8 mouse cellular contexts compared by ENCODE assay signal in genomic region chr7:3288976-3289970, GRCm38 (mm10). TPM values are rescaled to one million over a fixed set of nuclear protein-coding genes. Genes with fewer than 3 reads are reported as not detected.
DNase-seq lines count a peak whose midpoint lies in the region; ATAC-seq and TF ChIP-seq lines count a peak whose summit lies in the region.

TSS of gene Myadm (plus strand) at chr7:3289080.
TSS of gene Prkcg (plus strand) at chr7:3289179.

- 0 out of 2 replicates have a peak, but pooled peaks have one; percentile 31 for ATAC-seq in heart, embryonic 15.5 days (replicated peaks; ENCODE audit: insufficient number of reproducible peaks, insufficient read depth, low FRiP score, low read depth)
- ATAC-seq in liver, embryonic 15.5 days (ENCODE audit: insufficient read depth), result peak; percentile 42
- peak; percentile 17 for ATAC-seq in neural tube, embryonic 11.5 days (ENCODE audit: insufficient read depth, low FRiP score, low TSS enrichment)

- peaks cover 40% of the 10 kb centered on the region for H3K4me1 ChIP-seq in bone marrow macrophage, adult 2 months (ENCODE audit: control insufficient read depth, insufficient read depth, low read length)
- H3K4me1 ChIP-seq in heart, embryonic 15.5 days (replicated peaks), result peaks cover 28% of the 10 kb centered on the region
- peaks cover 33% of the 10 kb centered on the region for H3K4me1 ChIP-seq in liver, embryonic 15.5 days (replicated peaks)
- 0 out of 2 replicates have a peak, but pooled peaks cover 7% of the 10 kb centered on the region for H3K4me1 ChIP-seq in neural tube, embryonic 11.5 days (ENCODE audit: control insufficient read depth, insufficient read depth, low read length)
- H3K4me1 ChIP-seq in testis, adult 2 months (ENCODE audit: control insufficient read depth, insufficient read depth, low read length), result peaks cover 29% of the 10 kb centered on the region

- DNase-seq in CD4-positive helper T cell, adult 2 months (ENCODE audit: low read depth, low spot score), result peak; percentile 73
- peak; percentile 41 for DNase-seq in fibroblast of lung, adult 2 months (ENCODE audit: low read depth)
- DNase-seq in kidney, postnatal 10 days, result peak; percentile 90
- DNase-seq in neural tube, embryonic 11.5 days (ENCODE audit: low spot score), result peak; percentile 75

- TF ChIP-seq POLR2A in bone marrow macrophage, adult 2 months (IDR thresholded peaks at IDR 0.05; ENCODE audit: borderline replicate concordance, low read depth, low read length), result no peak
- no peak for TF ChIP-seq POLR2A in testis, adult 2 months (IDR thresholded peaks at IDR 0.05; ENCODE audit: control insufficient read depth, low read depth, low read length)

- 0 out of 2 replicates have a peak, but pooled peaks cover 4% of the 10 kb centered on the region for H3K36me3 ChIP-seq in heart, embryonic 15.5 days
- no peaks in the 10 kb centered on the region for H3K36me3 ChIP-seq in liver, embryonic 15.5 days (replicated peaks)
- no peaks in the 10 kb centered on the region for H3K36me3 ChIP-seq in neural tube, embryonic 11.5 days (ENCODE audit: control insufficient read depth, insufficient read depth, low read length)
- no peaks in the 10 kb centered on the region for H3K36me3 ChIP-seq in testis, adult 2 months (ENCODE audit: control insufficient read depth, insufficient read depth, low read length)

- H3K9ac ChIP-seq in heart, embryonic 15.5 days, result peak within 1 kb of the TSS; percentile 74
- H3K9ac ChIP-seq in liver, embryonic 15.5 days, result peak within 1 kb of the TSS; percentile 22; the same call in 1 of the 2 replicates
- peak within 1 kb of the TSS; percentile 74 for H3K9ac ChIP-seq in neural tube, embryonic 11.5 days (ENCODE audit: low read length)

- H3K9me3 ChIP-seq in heart, embryonic 15.5 days (replicated peaks), result no peaks in the 10 kb centered on the region
- H3K9me3 ChIP-seq in liver, embryonic 15.5 days (replicated peaks), result no peaks in the 10 kb centered on the region
- H3K9me3 ChIP-seq in neural tube, embryonic 11.5 days (ENCODE audit: control insufficient read depth, low read length), result no peaks in the 10 kb centered on the region

- peak within 1 kb of the TSS; percentile 65 for H3K4me2 ChIP-seq in heart, embryonic 15.5 days
- H3K4me2 ChIP-seq in liver, embryonic 15.5 days, result peak within 1 kb of the TSS; percentile 67
- H3K4me2 ChIP-seq in neural tube, embryonic 11.5 days (ENCODE audit: low read depth), result peak within 1 kb of the TSS; percentile 63

- WGBS in heart, embryonic 15.5 days, result 2% methylated on average over 30 of the region's 30 CpGs
- WGBS in liver, embryonic 15.5 days (ENCODE audit: insufficient replicate concordance), result 3% methylated on average over 30 of the region's 30 CpGs
- 3% methylated on average over 30 of the region's 30 CpGs for WGBS in neural tube, embryonic 11.5 days

- TF ChIP-seq CTCF in bone marrow macrophage, adult 2 months (IDR thresholded peaks at IDR 0.05; ENCODE audit: low read depth, low read length), result no peak
- TF ChIP-seq CTCF in testis, adult 2 months (IDR thresholded peaks at IDR 0.05; ENCODE audit: control insufficient read depth, insufficient read depth, insufficient replicate concordance, low read depth, low read length), result no peak

- H3K27me3 ChIP-seq in heart, embryonic 15.5 days, result no peaks in the 10 kb centered on the region
- H3K27me3 ChIP-seq in liver, embryonic 15.5 days, result no peaks in the 10 kb centered on the region
- no peaks in the 10 kb centered on the region for H3K27me3 ChIP-seq in neural tube, embryonic 11.5 days (ENCODE audit: control insufficient read depth, insufficient read depth, low read length)
- no peaks in the 10 kb centered on the region for H3K27me3 ChIP-seq in testis, adult 2 months (ENCODE audit: control insufficient read depth, insufficient read depth, low read length)

- peak within 1 kb of the TSS; percentile 58 for H3K4me3 ChIP-seq in bone marrow macrophage, adult 2 months (ENCODE audit: insufficient read depth, low read length)
- peak within 1 kb of the TSS; percentile 68 for H3K4me3 ChIP-seq in heart, embryonic 15.5 days
- H3K4me3 ChIP-seq in liver, embryonic 15.5 days (replicated peaks), result peak within 1 kb of the TSS; percentile 50
- H3K4me3 ChIP-seq in neural tube, embryonic 11.5 days (ENCODE audit: low read depth, low read length), result peak within 1 kb of the TSS; percentile 40
- peak within 1 kb of the TSS; percentile 83 for H3K4me3 ChIP-seq in testis, adult 2 months (ENCODE audit: control insufficient read depth, low read depth, low read length)

- peak within 1 kb of the TSS; percentile 17 for H3K27ac ChIP-seq in bone marrow macrophage, adult 2 months (ENCODE audit: insufficient read depth, low read depth, low read length)
- H3K27ac ChIP-seq in heart, embryonic 15.5 days, result peak within 1 kb of the TSS; percentile 88
- peak within 1 kb of the TSS; percentile 66 for H3K27ac ChIP-seq in liver, embryonic 15.5 days (replicated peaks)
- peak within 1 kb of the TSS; percentile 78 for H3K27ac ChIP-seq in neural tube, embryonic 11.5 days (ENCODE audit: low read depth, low read length)
- peak within 1 kb of the TSS; percentile 30; the same call in 1 of the 2 replicates for H3K27ac ChIP-seq in testis, adult 2 months (ENCODE audit: control insufficient read depth, insufficient read depth, low read depth, low read length)

RNA-seq across cellular contexts. Expression of gene Myadm, which starts in this region (rescaled TPM):
- 256 and 280 TPM in 2 replicates for polyA plus RNA-seq in bone marrow macrophage, adult 2 months (2012; ENCODE audit: insufficient read depth, insufficient read length, missing spikeins)
- polyA plus RNA-seq in heart, embryonic 15.5 days (2015; fragmentation: Nextera tagmentation; extraction: Ambion mirVana), result 182 and 204 TPM in 2 replicates
- polyA plus RNA-seq in liver, embryonic 15.5 days (2015; fragmentation: Nextera tagmentation; extraction: Ambion mirVana), result 31.5 and 41.0 TPM in 2 replicates
- 46.7 and 48.3 TPM in 2 replicates for polyA plus RNA-seq in neural tube, embryonic 11.5 days (2014; fragmentation: Nextera tagmentation; extraction: Ambion mirVana)
- polyA plus RNA-seq in testis, adult 2 months (2012; rRNA removed), result 20.4 and 21.6 TPM in 2 replicates

RNA-seq across cellular contexts. Expression of gene Prkcg, which starts in this region (rescaled TPM):
- polyA plus RNA-seq in bone marrow macrophage, adult 2 months (2012; ENCODE audit: insufficient read depth, insufficient read length, missing spikeins), result 1.6 and 4.7 TPM in 2 replicates
- polyA plus RNA-seq in heart, embryonic 15.5 days (2015; fragmentation: Nextera tagmentation; extraction: Ambion mirVana), result 0.25 and 0.30 TPM in 2 replicates
- polyA plus RNA-seq in liver, embryonic 15.5 days (2015; fragmentation: Nextera tagmentation; extraction: Ambion mirVana), result 0.05 TPM in 1 of 2 replicates, not detected in the other
- polyA plus RNA-seq in neural tube, embryonic 11.5 days (2014; fragmentation: Nextera tagmentation; extraction: Ambion mirVana), result 0.32 and 0.77 TPM in 2 replicates
- polyA plus RNA-seq in testis, adult 2 months (2012; rRNA removed), result 0.68 and 1.1 TPM in 2 replicates

Comparison
In these comparisons a context has a peak if more than half of its experiments do, and no peak if none do; other contexts are left out.
1. Peak in every context shown above with its lines: DNase-seq, ATAC-seq, H3K4me3 ChIP-seq and H3K27ac ChIP-seq.
2. H3K27ac ChIP-seq: peak in every context shown above with its lines; median percentile 88 in heart, embryonic 15.5 days; 78 in neural tube, embryonic 11.5 days; 66 in liver, embryonic 15.5 days; 30 in testis, adult 2 months; 17 in bone marrow macrophage, adult 2 months.
3. H3K9ac ChIP-seq: peak in every context shown above with its lines; median percentile 74 in heart, embryonic 15.5 days; 74 in neural tube, embryonic 11.5 days; 22 in liver, embryonic 15.5 days.